Mouse (Mus musculus) limb, embryonic 11.5 days (tissue): ENCODE measurements at regions not wholly inside any gene's neighbourhood (a gene's known extent, or its start where the extent isn't known, plus 50 kb on each side); places are given as distances from the start of the nearest gene placed in this dataset.

Experiments
- ATAC-seq: fragments of 200-750 bp; cut with Nextera tagmentation; 2 replicates; pipeline ENCODE4 v1.8.0; 2017; ENCODE audit warnings: low read depth; ENCODE audit not compliant: insufficient number of reproducible peaks, low FRiP score, low TSS enrichment
- DNase-seq: peaks from one replicate; pipeline ENCODE4 v3.0.0-alpha.2; 2015; ENCODE audit warnings: low spot score
- H3K27ac ChIP-seq: fragments of 300-500 bp; sonication (generic); replicated peaks from 2 replicates; pipeline ENCODE4 v1.5.1; 2014; ENCODE audit warnings: low read depth, mild to moderate bottlenecking, low read length
- H3K27me3 ChIP-seq: fragments of 300-500 bp; sonication (generic); 2 replicates; pipeline ENCODE4 v1.6.1; 2014; ENCODE audit warnings: mild to moderate bottlenecking, low read length, mixed read lengths; ENCODE audit not compliant: control insufficient read depth, insufficient read depth
- H3K36me3 ChIP-seq: fragments of 300-500 bp; sonication (generic); 2 replicates; pipeline ENCODE4 v1.6.1; 2014; ENCODE audit warnings: mild to moderate bottlenecking, low read length, moderate library complexity, mixed read lengths; ENCODE audit not compliant: control insufficient read depth, insufficient read depth
- H3K4me1 ChIP-seq: fragments of 300-500 bp; sonication (generic); 2 replicates; pipeline ENCODE4 v1.6.1; 2014; ENCODE audit warnings: low read length, mixed read lengths; ENCODE audit not compliant: control insufficient read depth, insufficient read depth
- H3K4me2 ChIP-seq: fragments of 300-500 bp; sonication (generic); 2 replicates; pipeline ENCODE4 v1.6.1; 2014; ENCODE audit warnings: low read depth, mild to moderate bottlenecking, moderate library complexity; ENCODE audit not compliant: severe bottlenecking
- H3K4me3 ChIP-seq: fragments of 300-500 bp; sonication (generic); 2 replicates; pipeline ENCODE4 v1.5.1; 2014; ENCODE audit warnings: low read depth, low read length
- H3K9ac ChIP-seq: fragments of 300-500 bp; sonication (generic); 2 replicates; pipeline ENCODE4 v1.6.1; 2014; ENCODE audit warnings: mild to moderate bottlenecking, low read length
- H3K9me3 ChIP-seq: fragments of 300-500 bp; sonication (generic); 2 replicates; pipeline ENCODE4 v1.6.1; 2016; ENCODE audit warnings: low read length; ENCODE audit not compliant: control insufficient read depth
- WGBS: fragments of 180-500 bp; shearing (Covaris S2); extraction: QIAGEN DNeasy Blood & Tissue Kit; methylation state at CpG from one replicate; pipeline ENCODE4 v1.1.7; 2014; 5-methylcytosine and 5-hydroxymethylcytosine counted together

DNA sequence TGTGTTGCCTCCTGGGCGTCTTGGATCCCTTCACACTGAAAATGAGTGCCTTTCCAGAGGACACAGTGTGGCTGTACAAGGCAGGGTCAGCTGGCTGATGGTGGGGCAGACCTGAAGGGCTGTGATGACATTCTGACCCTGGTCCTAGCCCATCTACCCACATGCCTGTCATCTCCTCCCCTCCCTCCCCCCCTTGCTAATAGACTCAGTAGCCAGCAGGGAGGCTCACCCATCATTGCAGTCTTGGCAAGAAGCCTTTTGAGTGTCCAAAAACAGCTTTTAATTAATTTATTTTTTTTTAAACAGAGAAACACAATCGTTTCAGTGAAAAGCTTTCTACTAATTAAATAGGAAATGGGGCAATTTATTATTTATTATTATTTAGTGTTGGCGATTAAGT, 67.0 kb upstream of the Ssx2ip start:
- H3K27ac ChIP-seq: no peak overlapping the region

DNA sequence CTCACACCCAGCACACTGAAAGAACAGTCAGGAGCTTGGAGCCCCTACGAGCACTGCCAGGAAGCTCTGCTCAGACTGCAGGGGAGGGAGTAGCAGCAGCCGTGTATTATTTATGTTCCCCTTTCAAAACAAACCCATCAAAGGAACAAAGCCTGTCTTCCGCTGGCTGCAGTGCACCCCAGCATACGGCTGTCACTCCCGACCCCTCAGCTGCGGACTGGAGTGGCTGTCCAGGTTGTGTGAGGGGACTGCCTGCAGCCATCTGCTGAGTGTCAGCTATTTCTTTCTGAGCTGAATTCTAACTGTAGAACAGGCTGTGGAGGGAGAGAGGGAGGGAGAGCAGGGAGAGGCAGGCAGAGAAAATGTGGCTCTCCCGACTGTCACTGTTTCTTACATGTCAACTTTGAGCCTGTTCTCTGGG, 66.6 kb upstream of the Ssx2ip start:
- WGBS: 9% methylated on average over 7 of the region's 7 CpGs
- ATAC-seq: no peak; the same call in 1 of the 2 replicates
- Histone ChIP-seq H3K4me3 (no peak overlapping the region), H3K4me2 (peak overlapping the region; percentile 31; the same call in 1 of the 2 replicates), H3K9me3 (no peaks in the 10 kb centered on the region), H3K4me1 (peaks cover 11% of the 10 kb centered on the region), H3K27me3 (no peaks in the 10 kb centered on the region), H3K36me3 (no peaks in the 10 kb centered on the region), H3K27ac (no peak overlapping the region), H3K9ac (0 out of 2 replicates have a peak overlapping the region, but pooled peaks have one; percentile 19)
- peak; percentile 32 for DNase-seq

More for the DNA sequence above, 67.0 kb upstream of the Ssx2ip start:
- DNase-seq (no peak), ATAC-seq (no peak)
- no peaks in the 10 kb centered on the region for H3K9me3 ChIP-seq
- 59% methylated on average over 3 of the region's 3 CpGs for WGBS
- H3K4me3 ChIP-seq: no peak overlapping the region
- H3K9ac ChIP-seq: no peak overlapping the region
- H3K36me3 ChIP-seq: no peaks in the 10 kb centered on the region
- H3K27me3 ChIP-seq: no peaks in the 10 kb centered on the region
- no peak overlapping the region for H3K4me2 ChIP-seq
- peaks cover 11% of the 10 kb centered on the region for H3K4me1 ChIP-seq

DNA sequence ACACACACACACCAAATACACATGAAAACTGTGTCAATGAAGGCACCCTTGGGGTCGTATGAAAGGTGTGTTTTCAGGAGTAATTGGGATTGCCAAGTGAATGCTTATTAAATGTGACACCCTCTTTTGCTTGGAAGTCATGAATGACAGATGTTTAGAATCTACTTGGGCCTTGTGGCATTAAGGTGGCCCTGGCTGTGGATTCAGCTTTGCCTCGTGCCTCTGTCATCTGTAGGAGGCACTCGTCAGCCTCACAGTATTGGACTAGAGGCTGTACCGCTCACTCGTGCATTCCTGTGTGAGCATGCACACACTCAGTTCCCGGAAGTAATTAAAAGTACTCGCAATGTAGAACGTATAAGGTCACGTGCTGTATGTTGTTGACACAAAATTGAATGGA, 66.0 kb upstream of the Ssx2ip start:
- peaks cover 11% of the 10 kb centered on the region for H3K4me1 ChIP-seq
- H3K27ac ChIP-seq: no peak overlapping the region
- DNase-seq: no peak
- H3K27me3 ChIP-seq: no peaks in the 10 kb centered on the region
- H3K9me3 ChIP-seq: no peaks in the 10 kb centered on the region
- H3K9ac ChIP-seq: no peak overlapping the region
- no peaks in the 10 kb centered on the region for H3K36me3 ChIP-seq
- ATAC-seq: no peak
- 75% methylated on average over 9 of the region's 9 CpGs for WGBS
- no peak overlapping the region for H3K4me3 ChIP-seq
- no peak overlapping the region for H3K4me2 ChIP-seq

DNA sequence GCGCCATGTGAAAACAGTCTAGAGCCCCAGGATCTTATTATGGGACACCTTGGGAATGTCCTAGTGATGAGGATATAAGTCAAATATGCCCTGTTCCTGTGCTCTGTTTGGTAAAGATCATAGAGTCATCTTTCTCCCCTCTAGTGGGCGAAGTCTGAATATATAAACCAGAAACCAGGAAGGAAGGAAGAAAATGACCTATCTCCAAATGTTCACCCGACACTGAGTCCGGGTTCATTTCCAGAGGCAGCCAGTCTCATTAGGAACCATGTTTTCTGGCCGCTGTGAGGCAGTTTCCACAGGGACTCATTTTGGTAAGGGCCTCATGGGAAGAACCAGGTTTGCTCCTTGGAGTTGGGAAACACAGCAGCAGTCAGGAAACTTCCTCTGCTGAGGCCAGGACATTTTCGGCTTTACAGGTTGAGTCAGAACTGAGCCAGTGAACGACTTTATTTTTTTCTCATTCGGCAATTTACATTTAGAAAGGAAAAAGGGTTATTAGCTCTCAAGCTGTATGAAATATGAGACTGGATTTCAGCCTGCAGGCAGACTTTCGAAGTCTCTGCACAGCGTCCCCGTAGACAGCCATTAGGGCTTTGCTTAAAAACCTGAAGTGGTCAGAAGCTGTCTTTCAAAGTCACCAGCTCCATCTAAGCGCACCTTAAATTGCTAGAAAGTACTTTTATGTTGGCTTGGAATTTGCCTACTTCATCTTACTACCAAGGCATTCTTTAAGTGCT, 64.0 kb upstream of the Ssx2ip start:
- H3K27ac ChIP-seq: no peak overlapping the region
- no peaks in the 10 kb centered on the region for H3K27me3 ChIP-seq
- no peaks in the 10 kb centered on the region for H3K36me3 ChIP-seq
- no peak overlapping the region for H3K4me3 ChIP-seq
- DNase-seq: no peak
- peaks cover 7% of the 10 kb centered on the region for H3K4me1 ChIP-seq
- no peak overlapping the region for H3K9ac ChIP-seq
- ATAC-seq: no peak
- no peak overlapping the region for H3K4me2 ChIP-seq
- WGBS: 65% methylated on average over 12 of the region's 12 CpGs
- H3K9me3 ChIP-seq: no peaks in the 10 kb centered on the region

DNA sequence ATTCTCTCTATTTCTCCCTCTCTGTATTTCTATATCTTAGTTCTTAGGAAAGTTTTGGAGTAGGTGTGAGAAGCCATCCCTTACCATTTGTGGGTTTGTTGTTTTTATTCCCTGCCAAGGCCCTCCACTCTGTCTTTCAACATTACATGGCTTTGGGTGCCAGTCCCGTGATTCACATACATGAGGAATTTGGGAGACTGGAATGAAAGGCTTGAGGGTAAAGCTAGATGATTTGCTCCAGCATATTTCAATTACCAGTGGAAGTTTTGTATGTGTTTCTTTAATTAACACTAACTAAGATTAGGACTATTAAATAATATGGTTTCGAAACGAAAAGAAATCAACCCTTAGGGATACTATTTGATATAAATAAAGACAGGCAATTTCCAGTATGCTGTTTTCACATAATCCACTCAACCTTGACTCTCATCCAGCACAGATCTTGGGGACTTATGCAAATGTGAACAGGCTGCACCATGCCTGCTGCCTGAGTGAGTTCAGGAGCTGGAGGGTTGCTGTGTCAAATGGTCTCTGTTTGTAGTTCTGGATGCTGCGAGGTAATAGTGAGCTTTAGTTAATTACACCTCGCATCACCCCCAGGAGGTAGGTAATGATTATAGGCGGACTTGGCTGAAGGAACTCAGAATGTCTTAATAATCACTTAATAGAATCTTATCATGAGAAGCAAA, 62.6 kb upstream of the Ssx2ip start:
- Histone ChIP-seq H3K4me2 (no peak overlapping the region), H3K4me1 (peaks cover 7% of the 10 kb centered on the region), H3K27me3 (no peaks in the 10 kb centered on the region), H3K9ac (no peak overlapping the region), H3K9me3 (no peaks in the 10 kb centered on the region), H3K4me3 (no peak overlapping the region), H3K36me3 (no peaks in the 10 kb centered on the region), H3K27ac (no peak overlapping the region)
- ATAC-seq (no peak), DNase-seq (no peak)
- 60% methylated on average over 6 of the region's 6 CpGs for WGBS

DNA sequence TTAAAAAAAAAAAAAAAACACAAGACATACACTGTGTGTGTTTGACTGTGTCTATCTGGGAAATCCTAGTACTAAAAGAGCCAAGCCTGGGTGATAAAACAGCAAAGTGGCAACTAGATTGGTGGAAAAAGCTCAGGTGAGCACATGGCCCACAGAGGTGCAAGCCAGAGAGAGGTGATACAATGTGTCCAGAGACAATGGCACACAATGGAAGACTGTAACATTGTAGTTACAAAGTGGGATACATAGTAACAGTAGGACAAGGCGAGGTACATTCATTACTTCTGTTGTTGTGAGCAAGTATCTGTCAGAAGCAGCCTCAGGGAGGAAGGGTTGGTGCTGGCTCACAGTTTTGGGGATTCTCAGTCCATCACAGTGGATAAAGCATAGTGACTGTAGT, 61.7 kb upstream of the Ssx2ip start:
- H3K27ac ChIP-seq: no peak overlapping the region

DNA sequence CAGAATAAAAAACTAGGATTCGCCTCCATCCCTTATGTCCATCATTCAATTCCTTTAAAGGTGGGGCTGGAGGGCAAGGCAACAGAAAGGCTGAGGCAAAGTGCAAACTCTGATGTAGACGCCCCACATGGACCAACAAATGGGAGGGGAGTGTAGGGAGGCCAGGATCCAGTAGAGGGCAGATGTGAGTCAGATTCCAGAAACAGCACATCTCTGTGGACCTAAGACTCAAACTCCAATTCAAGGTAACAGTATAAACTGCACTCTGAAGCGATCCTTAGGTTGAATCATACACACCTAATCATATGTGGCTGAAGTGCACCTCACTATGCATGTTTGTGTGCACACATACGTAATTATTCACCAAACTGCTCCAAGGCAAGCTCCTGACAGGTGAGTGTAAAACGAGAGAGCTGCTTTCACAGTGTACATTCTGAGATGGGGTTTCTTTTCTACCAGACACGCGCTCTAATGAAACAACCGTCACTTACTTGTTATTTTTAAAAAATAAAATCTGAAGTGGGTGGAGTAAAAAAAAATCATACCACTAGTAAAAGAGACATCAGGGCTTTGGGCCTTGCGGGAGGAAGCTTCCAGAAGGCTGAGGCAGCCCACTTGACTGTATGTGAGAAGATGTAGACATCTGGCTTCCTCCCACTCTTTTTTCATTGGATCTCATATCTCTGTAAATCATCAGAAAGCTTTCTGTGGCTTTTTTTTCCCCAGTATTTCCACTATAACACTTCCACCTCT, 60.6 kb upstream of the Ssx2ip start:
- H3K4me2 ChIP-seq: no peak overlapping the region
- DNase-seq (peak; percentile 74), ATAC-seq (no peak)
- H3K4me1 ChIP-seq: peaks cover 5% of the 10 kb centered on the region; the same call in 1 of the 2 replicates
- H3K36me3 ChIP-seq: no peaks in the 10 kb centered on the region
- H3K4me3 ChIP-seq: no peak overlapping the region
- 61% methylated on average over 9 of the region's 9 CpGs for WGBS
- no peaks in the 10 kb centered on the region for H3K27me3 ChIP-seq
- H3K9me3 ChIP-seq: no peaks in the 10 kb centered on the region
- H3K27ac ChIP-seq: no peak overlapping the region
- H3K9ac ChIP-seq: no peak overlapping the region

More for the DNA sequence above, 61.7 kb upstream of the Ssx2ip start:
- H3K27me3 ChIP-seq: no peaks in the 10 kb centered on the region
- ATAC-seq (no peak), DNase-seq (no peak)
- 90% methylated on average over 1 of the region's 1 CpGs for WGBS
- no peaks in the 10 kb centered on the region for H3K9me3 ChIP-seq
- no peak overlapping the region for H3K4me3 ChIP-seq
- no peaks in the 10 kb centered on the region for H3K36me3 ChIP-seq
- no peak overlapping the region for H3K4me2 ChIP-seq
- no peak overlapping the region for H3K9ac ChIP-seq
- H3K4me1 ChIP-seq: peaks cover 6% of the 10 kb centered on the region; the same call in 1 of the 2 replicates

DNA sequence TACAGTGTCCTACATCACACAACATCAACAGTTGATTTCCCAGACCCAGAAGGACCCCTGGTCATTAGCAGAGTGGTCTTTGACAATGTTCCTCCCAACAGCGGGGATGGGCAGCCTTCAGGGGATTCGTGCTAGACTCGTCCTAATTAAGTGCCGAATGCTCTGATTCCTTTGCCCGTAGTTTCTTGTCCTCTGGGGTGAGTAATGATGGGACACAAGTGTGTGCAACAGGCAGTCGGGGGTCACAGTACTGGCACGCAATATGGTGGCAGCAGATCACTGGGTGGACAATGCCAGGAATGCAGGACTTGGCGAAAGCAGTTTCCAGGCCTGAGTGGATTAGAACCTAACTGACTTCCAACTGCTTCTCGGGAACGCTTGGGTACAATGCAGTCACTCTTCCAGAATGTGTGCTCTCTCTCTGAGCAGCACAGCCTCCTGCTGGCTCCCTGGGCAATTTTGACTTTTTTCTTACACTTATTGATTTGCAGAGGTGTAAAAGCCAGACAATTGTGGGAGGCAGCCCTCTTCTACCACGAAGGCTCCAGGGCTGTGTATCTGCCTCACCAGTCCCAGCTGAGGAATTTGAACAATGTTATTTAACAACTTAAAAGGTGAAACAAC, 59.9 kb upstream of the Ssx2ip start:
- no peaks in the 10 kb centered on the region for H3K27me3 ChIP-seq
- no peaks in the 10 kb centered on the region for H3K36me3 ChIP-seq
- 82% methylated on average over 11 of the region's 11 CpGs for whole genome bisulfite sequencing
- H3K4me1 ChIP-seq: peaks cover 5% of the 10 kb centered on the region; the same call in 1 of the 2 replicates
- H3K27ac ChIP-seq: no peak overlapping the region
- ATAC-seq (no peak), DNase-seq (no peak)
- H3K9me3 ChIP-seq: no peaks in the 10 kb centered on the region
- H3K4me3 ChIP-seq: no peak overlapping the region
- H3K9ac ChIP-seq: no peak overlapping the region
- H3K4me2 ChIP-seq: no peak overlapping the region
